Mouse (Mus musculus) T-helper 2 cell (primary cell): Measurements from ENCODE around the gene Mgll.

Experiments
- in situ Hi-C: fragments of 300-600 bp; cut with MboI, MseI; formaldehyde crosslinking; loops from one replicate; pipeline ENCODE4 v1.15.1; 2025; ENCODE audit warnings: high pct_unique_total_duplicates

The Mgll gene

DNA sequence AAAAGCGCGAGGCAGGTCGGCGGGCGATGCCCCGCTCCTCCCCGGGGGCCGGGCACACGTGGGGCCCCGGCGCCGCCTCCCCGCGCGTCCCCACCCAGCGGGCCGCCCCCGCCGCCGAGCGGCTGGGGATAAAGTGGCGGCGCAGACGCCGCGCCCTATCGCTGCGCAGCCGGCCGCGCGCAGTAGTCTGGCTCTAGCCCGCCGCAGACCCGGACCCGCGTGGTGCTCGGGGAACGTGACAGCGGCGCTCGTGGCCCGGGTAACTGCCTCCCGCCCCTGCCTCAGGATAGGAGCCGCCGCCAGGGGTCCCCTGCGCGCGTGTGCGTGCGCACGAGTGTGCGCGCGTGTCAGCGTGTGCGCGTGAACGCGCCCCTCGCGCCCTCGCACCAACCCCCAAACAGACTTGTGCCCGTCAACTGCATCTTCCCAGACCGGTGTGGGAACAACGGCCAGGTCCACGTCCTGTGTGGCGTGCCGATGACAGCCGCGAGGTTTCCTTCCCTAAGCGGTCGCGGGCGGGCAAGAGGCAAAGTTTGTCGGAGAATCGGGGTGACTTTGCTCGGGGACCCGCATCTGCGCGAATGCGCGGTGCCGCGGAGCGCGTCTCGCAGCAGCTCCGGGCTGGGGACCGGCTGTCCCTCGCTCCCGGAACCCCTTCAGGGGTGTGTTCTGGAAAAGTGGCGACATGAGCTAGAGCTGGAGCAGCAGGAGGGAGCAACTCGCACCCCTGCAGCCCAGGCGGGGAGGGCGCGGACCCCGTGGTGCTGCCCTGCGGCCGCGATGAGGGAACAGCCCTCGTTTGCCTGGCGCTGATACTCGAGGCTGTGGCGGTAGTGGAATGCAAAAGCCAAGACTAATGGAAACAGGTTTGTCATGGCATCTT lies at the start of gene Mgll:
Gene Mgll, plus strand, starts transcription at position 100 of the 883 bp plus-strand sequence.
- in situ Hi-C loops, result no loop called here

DNA sequence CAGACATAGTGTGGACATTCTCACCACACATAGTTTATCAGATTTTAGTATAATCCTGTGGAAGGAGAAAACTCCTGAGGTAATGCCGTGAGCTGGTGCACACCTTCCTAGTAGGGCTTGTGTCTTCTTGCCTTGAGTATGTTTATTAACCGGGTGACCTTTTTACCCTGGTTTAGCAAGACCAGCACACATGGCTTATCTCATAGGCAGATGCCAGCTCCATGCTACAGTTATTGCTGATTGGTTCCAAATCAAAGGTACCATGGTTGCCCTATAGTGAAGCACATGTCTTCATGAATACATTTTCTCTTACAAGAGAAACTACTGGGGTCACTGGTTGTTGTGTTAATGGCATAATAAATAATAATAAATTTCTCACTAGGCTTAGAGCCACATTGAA lies 48.4 kb upstream of the Mgll start:
- in situ Hi-C loops, result no loop called here

DNA sequence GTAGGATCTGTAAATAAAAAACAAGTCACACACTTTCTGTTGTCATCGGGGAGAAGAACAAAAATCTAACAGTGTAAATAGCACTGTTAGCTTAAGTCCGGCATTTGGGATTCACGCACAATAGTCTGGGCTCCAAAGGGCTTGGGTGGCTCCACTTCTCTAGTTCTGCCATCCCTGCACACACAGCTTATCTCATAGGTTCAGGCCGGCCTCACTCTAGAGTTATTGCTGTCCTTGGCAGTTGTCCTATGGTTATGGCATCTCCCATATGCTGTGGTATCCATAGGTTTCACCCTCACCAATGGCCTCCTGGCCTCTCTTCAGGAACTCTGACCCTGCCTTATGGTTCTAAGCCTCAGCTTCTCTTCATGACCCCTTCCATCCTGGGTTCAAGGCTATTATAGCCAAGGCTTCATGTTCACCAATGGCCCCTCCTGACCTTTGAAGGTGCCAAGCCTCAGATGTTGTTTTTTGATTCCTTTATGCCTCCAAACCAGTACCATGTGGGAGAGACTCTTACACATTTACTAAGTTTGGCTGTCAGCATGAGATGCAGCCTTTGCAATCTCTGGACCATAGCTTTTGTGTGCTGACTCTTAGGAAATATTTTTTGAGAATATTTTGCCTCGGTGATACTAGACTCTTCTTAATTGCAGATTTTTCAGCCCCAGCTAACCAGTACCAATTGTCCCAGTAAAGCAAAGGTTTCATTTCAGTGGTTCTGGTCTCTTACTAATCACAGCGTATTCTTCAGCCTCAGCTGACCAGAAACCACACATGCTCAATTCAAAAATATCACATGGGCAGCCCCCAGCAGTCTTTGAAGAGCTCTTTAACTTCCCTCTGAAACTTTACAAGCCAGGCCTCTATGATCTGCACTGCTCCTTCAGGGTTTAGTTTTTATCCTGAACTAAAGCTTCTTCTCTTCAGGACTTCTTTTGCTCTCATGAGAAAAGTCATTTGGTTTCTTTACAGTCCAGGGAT lies 47.2 kb upstream of the Mgll start:
- in situ Hi-C loops, result no loop called here

DNA sequence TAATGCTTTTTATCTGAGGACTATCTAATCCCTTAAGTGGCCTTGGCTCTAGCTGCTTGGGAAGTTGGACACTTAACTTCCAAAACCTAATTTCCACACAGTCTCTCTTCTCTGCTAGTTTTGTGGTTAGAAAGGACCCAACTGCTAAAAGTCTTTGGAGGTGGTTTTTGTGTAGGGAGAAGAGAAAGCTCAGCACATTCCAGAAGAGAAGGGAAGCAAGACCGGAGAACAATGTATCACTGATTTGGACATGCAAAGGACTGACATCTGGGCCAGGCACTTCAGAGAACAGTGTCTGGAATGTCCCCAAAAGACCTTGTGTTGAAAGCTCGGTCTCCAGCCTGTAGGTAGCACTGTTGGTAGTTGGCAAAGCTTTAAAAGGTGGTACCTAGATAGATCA lies 46.5 kb upstream of the Mgll start:
- in situ Hi-C loops, result no loop called here

DNA sequence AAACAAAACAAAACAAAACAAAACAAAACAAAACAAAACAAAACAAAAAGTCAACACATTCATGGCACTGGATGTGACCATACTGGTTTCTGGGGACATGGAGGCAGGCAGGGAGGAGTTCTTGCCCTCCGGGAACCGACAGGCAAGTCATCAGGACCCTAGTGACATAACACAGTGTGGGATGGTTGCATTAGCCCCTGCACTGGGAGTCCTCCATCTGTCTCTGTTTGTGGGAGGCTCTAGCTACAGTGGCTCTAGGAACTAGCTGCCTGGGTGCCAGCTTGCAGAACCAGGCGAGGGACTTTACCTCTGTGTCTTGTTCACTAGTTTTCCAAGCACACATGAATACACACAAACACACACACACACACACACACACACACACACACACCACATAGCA lies 43.2 kb upstream of the Mgll start:
- in situ Hi-C loops, result no loop called here

DNA sequence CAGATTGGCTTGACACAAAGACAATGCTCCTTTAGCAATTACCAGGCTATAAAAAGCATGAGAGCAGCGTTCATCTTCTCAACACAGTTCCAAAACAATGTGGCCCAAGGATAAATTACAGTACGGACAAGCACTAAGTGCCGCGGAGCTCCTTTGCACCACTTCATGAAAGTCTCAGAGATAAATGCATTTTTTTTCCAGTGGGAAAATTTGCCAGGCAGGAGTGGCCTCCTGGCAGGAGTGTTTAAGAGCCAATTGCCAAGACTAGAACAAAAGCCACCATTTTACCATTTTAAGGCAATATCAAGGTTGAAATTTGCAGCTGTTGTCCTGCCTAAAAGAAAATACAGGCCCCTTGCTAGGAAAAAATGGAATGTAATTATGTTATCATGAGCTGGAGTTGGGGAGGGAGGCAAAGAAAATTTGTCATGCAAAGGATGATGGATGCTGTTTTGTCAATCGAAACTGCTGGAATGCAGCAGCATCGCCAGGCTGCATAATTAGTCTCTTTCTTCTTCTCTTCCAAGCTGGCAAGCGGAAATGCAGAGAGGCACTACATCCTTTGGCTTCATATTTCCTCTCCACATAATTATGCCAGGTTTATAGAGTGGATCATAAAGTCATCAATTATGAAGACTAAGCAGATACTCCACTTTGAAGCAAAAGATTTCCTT lies 40.7 kb upstream of the Mgll start:
- in situ Hi-C loops, result no loop called here

DNA sequence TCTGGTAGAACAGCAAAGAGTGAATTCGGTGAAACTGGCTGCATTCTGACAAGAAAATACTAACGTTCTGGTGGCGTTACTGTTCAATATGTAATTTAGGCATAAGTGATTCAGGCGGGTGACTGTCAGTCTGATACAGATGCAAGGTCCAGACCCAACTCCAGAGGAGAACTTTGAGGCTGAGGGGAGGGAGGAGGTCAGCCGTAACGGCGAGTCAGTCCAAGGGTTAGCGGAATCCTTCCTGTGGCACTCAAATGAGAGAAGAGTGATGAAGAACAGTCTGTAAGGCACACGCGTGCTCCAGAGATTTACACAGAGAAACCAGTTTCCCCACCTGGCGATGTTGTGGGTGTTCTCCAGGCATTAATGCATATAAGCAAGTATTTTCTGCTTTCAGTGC lies 36.0 kb upstream of the Mgll start:
- in situ Hi-C loops, result no loop called here

DNA sequence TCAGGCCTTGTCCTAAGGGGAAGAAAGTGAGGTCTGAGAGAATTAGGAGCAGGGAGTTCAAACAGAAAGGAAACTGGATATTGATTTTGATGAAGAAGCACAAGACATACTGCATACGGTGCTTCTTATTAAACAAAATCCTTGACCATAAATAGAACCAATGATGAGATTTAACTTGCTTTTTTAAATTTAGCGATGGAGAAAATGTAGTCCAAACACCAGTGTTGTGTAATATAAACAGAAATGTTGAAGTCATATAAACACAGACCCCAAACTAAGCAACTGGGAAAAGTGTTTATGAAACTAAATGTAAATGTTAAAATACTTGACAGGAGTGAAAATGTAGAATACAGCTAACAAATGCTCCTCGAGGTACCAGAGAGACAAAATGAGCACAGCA lies 35.5 kb upstream of the Mgll start:
- in situ Hi-C loops, result no loop called here

DNA sequence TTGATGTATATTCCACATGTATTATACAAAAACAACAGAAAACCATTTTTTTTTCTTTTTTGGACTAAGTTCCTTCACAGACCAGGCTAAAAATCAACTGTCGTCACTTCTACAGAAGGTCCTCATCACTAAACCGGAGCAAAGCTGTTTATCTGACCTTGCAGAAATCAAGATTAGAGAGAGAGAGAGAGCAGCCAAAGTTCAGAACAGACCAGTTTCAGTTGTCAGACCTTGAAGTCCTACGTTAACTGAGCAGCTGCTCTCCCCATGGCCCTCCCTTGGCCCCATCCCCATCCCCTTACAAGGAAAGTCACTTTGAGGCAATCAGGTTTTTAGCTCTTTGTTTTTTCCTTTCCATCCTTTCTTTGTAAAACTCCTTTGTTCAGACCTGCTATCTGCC lies 34.0 kb upstream of the Mgll start:
- in situ Hi-C loops, result no loop called here

DNA sequence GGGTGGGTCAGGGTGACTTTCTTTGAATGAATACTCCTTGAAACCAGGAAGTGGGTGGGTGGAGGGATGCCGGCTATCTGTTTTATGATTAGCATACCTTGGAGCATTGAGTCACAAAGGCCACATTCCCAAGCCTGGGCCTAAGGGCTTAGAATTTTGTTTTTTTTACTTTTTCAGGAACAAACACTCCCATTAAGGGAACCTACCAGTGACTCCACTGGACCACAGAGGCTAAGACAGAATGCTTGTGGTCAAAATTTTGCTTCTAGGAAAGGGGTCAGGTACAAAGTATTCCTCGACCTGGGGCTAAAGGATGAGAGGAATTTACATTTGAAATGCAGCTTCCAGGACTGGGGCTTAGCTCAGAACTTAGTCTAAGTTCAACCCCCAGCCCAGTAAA lies 32.9 kb upstream of the Mgll start:
- in situ Hi-C loops, result no loop called here

DNA sequence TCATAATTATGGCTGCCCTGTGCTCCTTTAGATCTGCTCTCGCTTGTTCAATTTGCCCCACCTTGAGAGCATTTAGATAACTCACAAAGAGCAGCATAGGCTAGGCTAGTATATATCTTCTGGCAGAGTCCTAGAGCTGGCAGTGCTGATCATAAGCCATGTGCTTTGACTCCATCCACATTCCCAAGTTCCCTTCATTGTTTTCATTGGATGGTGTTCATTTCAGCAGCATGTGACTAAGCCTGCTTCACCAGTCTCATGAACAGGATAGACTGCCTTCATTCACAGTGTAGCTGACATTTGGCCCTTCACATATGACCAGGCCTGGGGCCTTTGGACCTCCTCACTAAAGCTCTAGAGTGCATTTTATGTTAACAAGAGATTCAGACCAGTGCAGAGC lies 21.3 kb upstream of the Mgll start:
- in situ Hi-C loops, result loop anchor here (10.0 kb wide), 1 partner anchor 48 kb away; no protein-coding TSS in a partner anchor

DNA sequence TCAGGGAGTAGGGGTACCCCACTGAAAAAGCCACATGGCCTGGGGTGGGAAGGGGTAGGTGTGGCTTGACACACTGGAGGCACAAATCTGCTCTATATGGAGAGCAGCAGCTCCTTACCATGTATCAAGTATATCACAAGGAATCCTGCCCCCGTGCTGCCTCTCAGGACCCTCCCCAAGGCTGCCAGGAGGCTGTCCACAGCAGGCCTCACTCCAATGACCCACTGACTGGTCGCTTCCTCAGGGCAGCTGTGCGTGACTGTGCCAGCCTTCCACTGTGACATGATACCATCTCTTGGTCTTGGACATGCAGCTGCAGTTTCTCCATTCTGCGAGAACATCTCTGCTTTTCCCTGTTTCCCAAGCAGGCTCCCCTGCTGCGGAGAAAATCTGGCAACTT lies 20.5 kb upstream of the Mgll start:
- in situ Hi-C loops, result loop anchor here (10.0 kb wide), 1 partner anchor 49 kb away; no protein-coding TSS in a partner anchor

DNA sequence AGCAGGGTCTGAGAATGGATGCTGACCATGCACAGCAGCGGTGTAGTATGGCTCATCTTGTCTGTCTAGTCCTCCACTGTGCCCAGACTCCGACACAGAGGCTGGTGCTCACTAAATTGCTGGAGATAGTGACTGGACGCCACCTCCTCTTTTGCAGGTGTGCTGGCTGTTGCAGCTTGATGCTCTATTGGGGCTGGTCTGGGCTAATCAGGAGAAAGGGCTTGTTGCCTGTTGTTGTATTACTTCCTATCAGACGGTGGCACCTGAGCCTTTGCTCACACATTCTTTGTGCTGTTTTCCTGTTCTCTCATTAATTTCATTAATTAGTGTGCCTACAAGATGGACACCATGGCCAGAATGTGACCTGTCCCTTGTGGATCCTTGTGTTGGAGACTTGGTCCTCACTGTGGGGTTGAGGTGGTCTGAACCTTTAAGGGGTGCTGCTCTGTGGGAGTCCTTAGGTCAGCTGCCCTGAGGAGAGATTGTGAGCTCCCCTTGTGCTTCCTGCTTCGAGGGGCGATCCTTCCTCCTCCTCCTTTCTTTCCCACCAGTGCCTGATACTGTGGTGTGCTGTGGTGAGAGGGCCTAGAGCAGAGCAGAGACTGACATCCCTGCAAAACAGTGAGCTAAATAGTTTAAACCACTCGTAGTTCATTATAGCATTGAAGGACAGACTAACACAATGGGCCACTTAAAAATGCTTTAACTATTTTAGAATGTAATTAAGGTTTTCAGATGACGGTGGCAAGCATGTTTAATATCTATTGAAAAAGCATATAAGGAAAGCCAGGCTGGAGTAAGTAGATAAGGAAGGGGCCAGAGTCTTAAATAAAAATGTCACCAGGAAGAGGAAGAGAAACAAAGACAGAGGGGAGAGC lies 15.6 kb upstream of the Mgll start:
- in situ Hi-C loops, result loop anchor here (10.0 kb wide), 1 partner anchor 54 kb away; no protein-coding TSS in a partner anchor

DNA sequence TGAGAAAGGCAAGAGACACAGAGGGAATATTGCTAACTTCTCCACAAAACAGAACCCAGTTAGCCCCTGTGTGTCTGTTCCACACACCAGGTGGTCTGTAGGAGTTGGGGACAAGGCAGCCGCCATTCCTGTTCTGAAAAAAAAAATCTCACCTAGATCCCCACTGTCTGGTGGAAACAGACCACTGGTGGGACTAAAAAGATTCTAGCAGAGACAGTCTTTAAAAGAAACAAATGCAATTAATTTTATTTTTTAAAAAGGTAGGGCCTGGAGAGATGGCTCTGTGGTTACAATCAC lies 15.0 kb upstream of the Mgll start:
- in situ Hi-C loops, result loop anchor here (10.0 kb wide), 1 partner anchor 54 kb away; no protein-coding TSS in a partner anchor

DNA sequence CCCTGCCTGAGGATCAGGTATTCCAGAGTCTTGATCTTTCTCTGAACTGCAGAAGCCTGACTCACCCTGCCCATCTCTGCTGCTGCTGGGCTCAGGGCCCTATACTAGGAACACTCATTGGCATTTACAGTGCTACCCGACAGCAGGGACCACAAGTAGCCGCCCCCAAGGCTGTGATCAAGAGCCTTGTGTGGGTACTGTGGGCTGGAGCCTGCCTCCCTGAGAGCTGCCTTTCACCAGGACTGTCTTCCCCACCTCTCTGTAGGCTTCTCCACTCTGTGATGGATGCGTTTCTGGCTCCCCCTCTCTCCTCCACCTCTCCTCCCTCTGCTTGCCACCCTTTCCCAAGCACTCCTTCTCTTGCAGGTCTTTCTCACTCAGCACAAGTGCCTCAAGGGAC lies 12.9 kb upstream of the Mgll start:
- in situ Hi-C loops, result no loop called here

DNA sequence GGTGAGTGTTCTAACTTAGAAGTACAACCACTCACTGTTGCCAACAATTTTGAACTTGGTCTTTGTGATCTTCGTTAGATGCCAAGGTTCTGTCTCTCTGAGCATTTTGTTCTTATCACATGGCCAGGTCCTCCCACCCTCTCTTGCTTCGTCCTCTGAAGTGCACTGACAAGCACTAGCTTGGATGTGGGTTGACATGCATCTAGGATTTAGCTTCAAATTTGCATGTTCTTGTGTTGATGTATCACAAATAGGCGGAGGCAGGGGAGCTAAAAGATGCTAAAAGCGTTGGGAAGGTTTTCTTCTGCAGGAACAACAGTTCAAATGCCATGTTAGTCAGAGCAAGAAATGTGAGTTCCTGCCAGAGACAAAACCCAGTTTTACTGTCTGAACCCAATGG lies 12.1 kb upstream of the Mgll start:
- in situ Hi-C loops, result no loop called here

DNA sequence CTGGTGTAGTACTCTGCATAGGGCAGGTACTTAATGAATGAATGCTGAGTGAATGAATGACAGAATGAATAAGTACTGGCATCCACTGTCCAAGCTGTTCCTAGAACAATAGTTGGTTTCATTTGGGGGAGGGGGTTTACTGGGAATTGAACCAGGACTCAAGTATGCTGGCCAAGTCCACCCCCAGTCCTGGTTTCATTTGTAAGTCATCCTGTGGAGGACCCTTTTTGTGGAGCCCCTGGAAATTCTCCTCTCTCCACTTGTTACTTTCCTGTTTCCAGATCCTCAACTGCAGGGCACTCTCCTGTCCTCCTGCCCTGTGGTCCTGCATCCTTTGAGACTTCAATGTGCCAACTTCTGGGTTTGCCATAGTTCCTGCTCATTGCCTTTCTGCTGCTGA lies 10.9 kb upstream of the Mgll start:
- in situ Hi-C loops, result no loop called here

DNA sequence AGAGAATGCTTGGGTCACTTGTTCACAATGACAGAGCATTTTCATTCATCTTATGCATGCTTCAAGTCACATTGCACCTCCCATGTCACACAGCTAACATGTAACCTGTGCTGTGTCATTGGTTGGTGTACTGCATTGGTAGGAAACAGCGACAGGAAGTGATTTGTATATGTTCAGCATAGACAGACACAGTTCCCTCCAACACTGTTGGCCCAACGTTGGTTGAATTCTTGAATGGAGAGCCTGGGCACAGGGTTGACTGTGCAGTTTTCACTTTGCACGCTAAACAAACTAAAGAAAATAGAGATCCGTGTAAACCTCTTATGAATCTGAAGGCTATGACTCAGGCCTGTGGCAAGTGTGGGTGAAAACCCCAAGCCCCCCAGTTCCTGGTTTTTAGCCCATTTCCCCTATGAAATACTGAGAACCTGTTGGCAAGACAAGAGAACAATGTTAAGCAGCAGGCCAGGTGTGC lies 10.0 kb upstream of the Mgll start:
- in situ Hi-C loops, result no loop called here

DNA sequence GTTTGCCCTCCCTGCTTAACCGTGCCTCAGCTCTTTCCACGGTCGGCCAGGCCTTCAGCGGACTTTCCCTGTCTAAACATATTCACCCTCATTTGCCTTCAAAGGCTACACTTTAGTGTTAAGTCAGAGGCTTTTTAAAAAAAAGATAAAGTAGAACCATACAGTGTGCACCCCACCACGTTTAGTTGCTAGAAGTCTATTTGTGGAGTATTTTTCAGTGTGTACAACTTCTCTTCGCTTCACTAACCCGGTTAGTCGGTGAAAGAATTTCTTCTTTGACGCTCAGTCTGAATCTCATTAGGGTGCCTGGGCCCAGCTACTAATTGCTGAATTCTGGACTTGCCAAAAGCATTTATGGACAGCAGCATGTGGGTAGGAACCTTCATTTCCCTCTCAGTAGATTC lies 8.8 kb upstream of the Mgll start:
- in situ Hi-C loops, result no loop called here

DNA sequence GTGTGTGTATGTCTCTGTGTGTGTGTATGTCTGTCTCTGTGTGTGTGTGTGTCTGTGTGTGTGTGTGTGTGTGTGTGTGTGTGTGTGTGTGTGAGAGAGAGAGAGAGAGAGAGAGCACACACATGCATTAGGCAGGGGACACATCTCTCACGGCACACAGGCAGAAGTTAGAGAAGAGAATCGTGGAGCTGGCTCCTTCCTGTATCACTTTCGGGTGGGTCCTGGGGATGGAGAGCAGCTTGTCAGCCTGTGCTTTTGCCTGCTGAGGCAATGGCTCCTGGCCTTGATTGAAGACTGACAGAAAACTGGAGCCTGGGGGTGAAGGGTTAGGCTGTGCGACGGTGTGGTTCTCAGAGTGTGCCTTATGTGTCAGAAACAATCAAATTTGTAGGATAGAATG lies 8.2 kb upstream of the Mgll start:
- in situ Hi-C loops, result no loop called here
